13 mouse cellular contexts compared by ENCODE assay signal in the genomic region with DNA sequence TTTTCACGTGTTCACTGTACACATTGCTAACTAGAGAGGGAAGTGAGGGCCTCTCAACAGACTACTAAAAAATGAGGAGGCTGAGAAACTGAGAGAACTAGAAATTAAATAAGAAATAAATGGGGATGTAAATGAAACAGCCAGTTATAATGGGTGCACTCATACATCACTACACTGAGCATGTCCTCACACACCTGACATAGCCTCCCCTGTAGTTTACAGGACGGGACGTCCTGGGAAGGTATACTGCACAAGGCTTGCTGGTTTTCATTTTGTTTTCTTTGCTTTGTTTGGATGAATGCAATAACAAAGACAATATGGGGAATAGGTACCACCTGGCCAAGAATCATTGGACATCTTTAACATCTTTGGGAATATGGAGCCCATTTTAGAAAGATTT.
A peak's percentile ranks its signal among the peaks of the same experiment; 100 is the strongest.
DNase-seq lines count a peak whose midpoint lies in the region; ATAC-seq and TF ChIP-seq lines count a peak whose summit lies in the region.
"Had no signal": no experiment of that assay in that cellular context is flagged by ENCODE, and none has a peak within 500 bp of the region (broad histone marks: within the 10 kb centered on the region; RNA-seq: fewer than 3 reads in every experiment).

No protein-coding gene starts in this region.

- no peak for TF ChIP-seq POLR2A in kidney, adult 2 months (IDR thresholded peaks at IDR 0.05; ENCODE audit: low read depth, low read length)

- WGBS in hindbrain, embryonic 12.5 days, result 76% methylated on average over 3 of the region's 3 CpGs
- 91% methylated on average over 3 of the region's 3 CpGs for WGBS in hindbrain, embryonic 11.5 days
- WGBS in neural tube, embryonic 12.5 days, result 83% methylated on average over 3 of the region's 3 CpGs
- WGBS in hindbrain, embryonic 16.5 days, result 48% methylated on average over 3 of the region's 3 CpGs
- WGBS in kidney, adult 2 months, result 88% methylated on average over 3 of the region's 3 CpGs

- no peaks in the 10 kb centered on the region; the same call in 1 of the 2 replicates for H3K27me3 ChIP-seq in hindbrain, embryonic 12.5 days
- H3K27me3 ChIP-seq in hindbrain, embryonic 11.5 days (ENCODE audit: control insufficient read depth, insufficient read depth, low read length), result no peaks in the 10 kb centered on the region; the same call in 1 of the 2 replicates
- H3K27me3 ChIP-seq in neural tube, embryonic 12.5 days (replicated peaks), result no peaks in the 10 kb centered on the region
- H3K27me3 ChIP-seq in hindbrain, embryonic 16.5 days (replicated peaks; ENCODE audit: control insufficient read depth, insufficient read depth, low read length), result no peaks in the 10 kb centered on the region
- H3K27me3 ChIP-seq in kidney, adult 2 months (replicated peaks; ENCODE audit: control insufficient read depth, insufficient read depth, low read length), result no peaks in the 10 kb centered on the region

- H3K36me3 ChIP-seq in hindbrain, embryonic 12.5 days, result peaks cover 20% of the 10 kb centered on the region
- H3K36me3 ChIP-seq in hindbrain, embryonic 11.5 days (ENCODE audit: control insufficient read depth, insufficient read depth, low read length), result peaks cover 6% of the 10 kb centered on the region
- peaks cover 10% of the 10 kb centered on the region for H3K36me3 ChIP-seq in neural tube, embryonic 12.5 days
- no peaks in the 10 kb centered on the region; the same call in 1 of the 2 replicates for H3K36me3 ChIP-seq in hindbrain, embryonic 16.5 days (ENCODE audit: control insufficient read depth, insufficient read depth, low read length)
- no peaks in the 10 kb centered on the region for H3K36me3 ChIP-seq in kidney, adult 2 months (ENCODE audit: control insufficient read depth, insufficient read depth, low read length)

- H3K4me3 ChIP-seq in hindbrain, embryonic 12.5 days, result no peak overlapping the region
- H3K4me3 ChIP-seq in hindbrain, embryonic 11.5 days (ENCODE audit: low read depth, low read length), result no peak overlapping the region
- no peak overlapping the region for H3K4me3 ChIP-seq in neural tube, embryonic 12.5 days
- H3K4me3 ChIP-seq in hindbrain, embryonic 16.5 days (ENCODE audit: low read length), result peak overlapping the region; percentile 17
- H3K4me3 ChIP-seq in kidney, adult 2 months (ENCODE audit: insufficient read depth, low read depth, low read length), result no peak overlapping the region
- H3K4me3 ChIP-seq: liver, embryonic 12.5 days had no signal

- H3K4me1 ChIP-seq in hindbrain, embryonic 12.5 days, result peaks cover 15% of the 10 kb centered on the region
- H3K4me1 ChIP-seq in hindbrain, embryonic 11.5 days (replicated peaks; ENCODE audit: control insufficient read depth, insufficient read depth, low read length), result peaks cover 5% of the 10 kb centered on the region; the same call in 1 of the 2 replicates
- peaks cover 30% of the 10 kb centered on the region for H3K4me1 ChIP-seq in neural tube, embryonic 12.5 days
- H3K4me1 ChIP-seq in hindbrain, embryonic 16.5 days (ENCODE audit: control insufficient read depth, insufficient read depth, low read depth, low read length), result peaks cover 10% of the 10 kb centered on the region
- peaks cover 13% of the 10 kb centered on the region for H3K4me1 ChIP-seq in kidney, adult 2 months (ENCODE audit: control insufficient read depth, insufficient read depth, low read length)
- H3K4me1 ChIP-seq: liver, embryonic 12.5 days had no signal

- no peak overlapping the region for H3K27ac ChIP-seq in hindbrain, embryonic 12.5 days
- no peak overlapping the region for H3K27ac ChIP-seq in hindbrain, embryonic 11.5 days (ENCODE audit: low read depth, low read length)
- H3K27ac ChIP-seq in neural tube, embryonic 12.5 days, result no peak overlapping the region
- H3K27ac ChIP-seq in hindbrain, embryonic 16.5 days (ENCODE audit: low read depth, low read length), result peak overlapping the region; percentile 77
- H3K27ac ChIP-seq in kidney, adult 2 months (ENCODE audit: insufficient read depth, low read depth, low read length), result no peak overlapping the region
- H3K27ac ChIP-seq: kidney, postnatal 0 days; liver, embryonic 12.5 days had no signal

- no peak for DNase-seq in hindbrain, embryonic 11.5 days (ENCODE audit: low spot score)
- DNase-seq in neural tube, embryonic 10.5 days (ENCODE audit: extremely low spot score, low spot score), result no peak
- DNase-seq in kidney, adult 2 months, result no peak
- no peak for DNase-seq in urinary bladder, postnatal 14 days (ENCODE audit: low spot score)
- DNase-seq: adrenal gland, postnatal 10 days; heart, adult 11 months; heart, postnatal 10 days had no signal

- no peak for ATAC-seq in hindbrain, embryonic 12.5 days (ENCODE audit: low FRiP score)
- ATAC-seq in hindbrain, embryonic 11.5 days (ENCODE audit: low FRiP score), result no peak
- no peak for ATAC-seq in neural tube, embryonic 12.5 days (ENCODE audit: low FRiP score, low read depth)
- ATAC-seq in hindbrain, embryonic 16.5 days, result peak; percentile 50; the same call in 1 of the 2 replicates
- ATAC-seq: CD4-positive, CD25-positive, alpha-beta regulatory T cell, adult 4 months; liver, embryonic 12.5 days had no signal

- H3K9me3 ChIP-seq in hindbrain, embryonic 12.5 days (replicated peaks), result no peaks in the 10 kb centered on the region
- no peaks in the 10 kb centered on the region for H3K9me3 ChIP-seq in hindbrain, embryonic 11.5 days (ENCODE audit: control insufficient read depth, low read length)
- no peaks in the 10 kb centered on the region for H3K9me3 ChIP-seq in neural tube, embryonic 12.5 days
- no peaks in the 10 kb centered on the region for H3K9me3 ChIP-seq in hindbrain, embryonic 16.5 days (ENCODE audit: control insufficient read depth, low read length)
- H3K9me3 ChIP-seq: liver, embryonic 12.5 days had no signal

- TF ChIP-seq CTCF in kidney, adult 2 months (conservative IDR thresholded peaks at IDR 0.05; ENCODE audit: insufficient read depth, insufficient read length, low read depth, low read length), result no peak

- no peak overlapping the region for H3K9ac ChIP-seq in hindbrain, embryonic 12.5 days
- no peak overlapping the region for H3K9ac ChIP-seq in hindbrain, embryonic 11.5 days (ENCODE audit: low read depth, low read length)
- no peak overlapping the region for H3K9ac ChIP-seq in neural tube, embryonic 12.5 days
- peak overlapping the region; percentile 53 for H3K9ac ChIP-seq in hindbrain, embryonic 16.5 days (ENCODE audit: low read depth, low read length)
- H3K9ac ChIP-seq: liver, embryonic 12.5 days had no signal

- H3K4me2 ChIP-seq in hindbrain, embryonic 12.5 days (replicated peaks), result peak overlapping the region; percentile 19; the same call in 1 of the 2 replicates
- no peak overlapping the region for H3K4me2 ChIP-seq in hindbrain, embryonic 11.5 days (replicated peaks; ENCODE audit: low read depth, low read length)
- peak overlapping the region; percentile 16; the same call in 1 of the 2 replicates for H3K4me2 ChIP-seq in neural tube, embryonic 12.5 days (replicated peaks)
- H3K4me2 ChIP-seq in hindbrain, embryonic 16.5 days (ENCODE audit: low read length), result peak overlapping the region; percentile 55
- H3K4me2 ChIP-seq: liver, embryonic 12.5 days had no signal
